Mouse (Mus musculus) WW6 (cell line): ENCODE results near the gene Proser3.
A peak's percentile ranks its signal among the peaks of the same experiment; 100 is the strongest.

ENCODE experiments used
- DNase-seq: peaks from one replicate; pipeline ENCODE4 v3.0.0-alpha.2; 2013; ENCODE audit warnings: low read depth, low spot score

The Proser3 gene

GRCm38 (mm10) chr7:30579950-30580349, 27.9 kb upstream of the Proser3 start:
- DNase-seq: no peak

DNA sequence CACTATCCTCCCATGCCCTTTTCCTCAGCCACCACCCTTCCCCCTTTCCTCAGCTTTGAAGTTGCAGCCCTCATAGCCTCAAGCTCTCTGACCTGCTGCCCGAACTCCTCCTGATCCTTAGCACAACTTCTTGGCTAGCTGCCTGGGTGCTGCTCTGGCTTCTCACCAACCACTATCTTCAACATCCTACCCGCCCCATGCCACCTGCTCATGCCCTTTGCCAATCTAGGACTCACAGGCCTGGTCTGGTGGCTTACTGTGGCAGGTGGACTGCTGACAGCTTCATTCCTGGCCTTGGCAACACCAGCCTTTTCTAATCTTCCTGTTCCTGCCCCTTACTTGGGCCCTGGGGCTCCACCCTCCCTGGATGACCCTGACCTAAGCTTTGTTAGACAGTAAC, 20.9 kb upstream of the Proser3 start:
- no peak for DNase-seq

GRCm38 (mm10) chr7:30572389-30572788, 20.3 kb upstream of the Proser3 start:
- DNase-seq: no peak

DNA sequence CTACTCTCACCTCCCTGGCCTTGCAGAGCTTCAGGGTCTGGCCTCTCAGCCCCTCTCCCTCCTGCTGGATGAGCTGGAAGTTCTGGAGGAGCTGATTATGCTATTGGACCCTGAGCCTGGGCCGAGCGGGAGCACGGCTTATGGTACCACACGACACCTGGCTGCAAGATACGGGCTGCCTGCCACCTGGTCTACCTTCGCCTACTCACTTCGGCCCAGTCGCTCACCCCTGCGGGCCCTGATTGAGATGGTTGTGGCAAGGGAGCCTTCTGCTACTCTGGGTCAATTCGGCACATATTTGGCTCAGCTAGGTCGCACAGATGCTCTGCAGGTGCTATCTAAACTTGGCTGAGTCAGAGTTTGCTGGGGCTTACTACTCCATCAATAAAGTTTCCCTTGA, 15.5 kb upstream of the Proser3 start:
- DNase-seq: no peak

- DNase-seq: no peak
Measured at GRCm38 (mm10) chr7:30566033-30566432, 13.9 kb upstream of the Proser3 start.

DNA sequence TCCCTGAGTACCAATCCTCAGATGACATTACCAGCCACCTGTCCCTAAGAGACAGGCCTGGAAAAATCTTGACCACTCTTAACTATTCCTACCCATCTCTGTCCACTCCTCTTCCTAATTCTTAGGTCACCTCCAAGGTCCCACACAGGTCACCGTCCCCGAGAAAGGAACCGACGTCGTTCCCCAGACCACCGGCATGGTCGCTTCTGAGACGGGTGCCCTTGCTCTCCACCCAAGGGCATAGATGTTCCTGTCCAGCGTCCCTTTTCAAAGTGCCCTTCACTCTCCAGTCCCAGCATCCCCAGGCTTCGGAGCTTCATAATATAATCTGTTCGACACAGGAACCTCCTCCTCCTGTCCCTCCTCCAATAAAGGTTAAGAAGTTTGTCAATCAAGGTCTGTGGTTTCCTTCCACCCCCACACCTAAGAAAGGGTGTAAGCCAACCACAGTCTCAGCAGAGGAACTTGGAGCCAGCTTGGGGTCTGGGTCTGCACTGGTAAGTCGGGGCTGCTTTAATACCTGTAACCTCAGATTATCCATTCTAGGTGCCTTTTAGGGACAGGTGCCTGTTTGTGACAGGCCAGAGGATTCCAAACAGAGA, 13.0 kb upstream of the Proser3 start, which contains the start of gene Igflr1:
TSS of gene Igflr1 (plus strand) at position 458 of the 602 bp plus-strand sequence.
- DNase-seq: no peak

GRCm38 (mm10) chr7:30563906-30564280, 11.8 kb upstream of the Proser3 start:
- DNase-seq: no peak

- peak; percentile 87 for DNase-seq
Measured at GRCm38 (mm10) chr7:30563117-30563905, 11.2 kb upstream of the Proser3 start, which contains the start of the genes U2af1l4, Gm49396 and Psenen. TSS of gene U2af1l4 (plus strand) at chr7:30563301. TSS of gene Gm49396 (plus strand) at chr7:30563344. TSS of gene Psenen (minus strand) at chr7:30563627.

GRCm38 (mm10) chr7:30562526-30563116, 10.5 kb upstream of the Proser3 start:
- no peak for DNase-seq

DNA sequence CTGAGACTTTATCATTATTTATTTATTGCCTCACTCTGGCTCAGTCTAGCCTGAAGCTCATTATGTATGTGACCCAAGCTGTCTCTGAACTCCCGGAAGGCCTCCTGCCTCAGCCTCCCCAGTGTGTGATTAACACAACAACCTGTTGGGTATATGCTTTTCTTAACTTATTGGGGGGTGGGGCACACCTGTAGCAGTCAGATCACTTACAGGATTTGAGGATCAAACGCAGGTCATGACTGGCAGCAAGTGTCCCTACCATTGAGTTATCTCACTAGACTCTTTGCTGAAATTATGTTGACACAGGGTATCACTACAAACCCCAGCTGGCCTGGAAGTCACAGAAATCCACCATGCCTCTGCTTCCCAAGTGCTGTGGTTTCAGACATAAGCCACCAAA, 8.2 kb upstream of the Proser3 start:
- no peak for DNase-seq

DNA sequence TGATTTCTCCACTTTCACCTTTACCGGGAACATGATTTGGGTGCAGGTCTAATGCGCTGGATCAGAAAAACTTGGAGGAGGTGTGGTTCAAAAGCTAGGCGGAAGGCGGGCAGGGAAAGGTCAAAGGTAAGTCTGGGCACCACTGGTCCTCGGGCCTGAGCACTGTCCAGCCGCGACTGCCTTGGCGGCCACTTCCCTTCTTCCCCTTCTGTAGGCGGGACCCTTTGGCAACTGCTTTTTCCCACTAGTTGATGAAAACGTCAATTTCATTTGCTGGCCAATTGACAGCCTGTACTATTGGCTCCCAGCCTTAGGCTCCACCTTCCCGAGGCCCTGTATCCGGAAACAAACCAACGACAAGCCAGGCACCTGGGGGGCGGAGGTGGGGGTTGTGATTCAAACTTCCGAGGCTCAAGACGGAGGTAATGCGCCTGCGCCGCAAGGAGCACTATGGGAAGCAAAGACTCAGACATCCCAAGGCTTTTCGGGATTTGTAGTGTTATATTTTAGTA, 7.4 kb upstream of the Proser3 start, which contains the start of gene Lin37:
TSS of gene Lin37 (minus strand) at position 396 of the 512 bp plus-strand sequence.
- peak; percentile 93 for DNase-seq

DNA sequence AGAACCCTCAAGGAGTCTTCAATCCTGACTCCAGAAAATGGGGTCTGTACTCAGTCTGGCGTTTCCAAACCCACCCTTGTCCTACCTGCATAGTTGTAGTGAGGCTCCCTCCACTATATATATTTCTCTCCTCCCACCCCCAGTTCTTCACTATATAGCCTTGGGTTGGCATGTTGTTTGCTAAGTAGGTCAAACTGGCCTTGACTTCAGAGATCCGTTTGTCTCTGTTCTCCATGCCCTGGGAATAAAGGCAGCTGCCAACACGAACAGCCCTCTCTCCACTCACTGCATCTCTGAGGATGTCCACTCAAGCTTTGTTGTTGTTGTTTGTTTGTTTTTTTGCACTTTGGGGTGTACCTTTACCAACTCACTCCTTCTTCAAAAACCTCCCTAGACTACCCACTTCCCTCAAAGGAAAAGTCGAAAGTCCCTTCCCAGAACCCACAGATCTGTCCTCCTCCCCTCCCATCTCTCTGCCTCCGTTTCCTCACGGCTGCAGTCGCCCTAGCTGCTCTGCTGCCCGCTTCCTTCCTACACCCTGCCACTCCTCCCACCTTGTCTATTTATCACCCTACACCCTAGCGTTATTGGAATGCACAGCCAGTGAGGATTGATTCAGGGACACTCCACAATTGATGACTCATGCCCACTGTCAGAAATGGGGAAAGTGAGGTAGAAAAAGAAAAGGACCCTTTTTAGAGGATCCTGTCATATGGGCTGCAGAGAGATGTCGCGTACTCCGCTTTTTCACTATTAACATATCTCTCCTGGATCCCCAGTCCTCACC, 6.8 kb upstream of the Proser3 start:
- no peak for DNase-seq

- DNase-seq: no peak
Measured at GRCm38 (mm10) chr7:30557901-30558514, 5.9 kb upstream of the Proser3 start.

- DNase-seq: no peak
Measured at GRCm38 (mm10) chr7:30556894-30557536, 4.9 kb upstream of the Proser3 start.

DNA sequence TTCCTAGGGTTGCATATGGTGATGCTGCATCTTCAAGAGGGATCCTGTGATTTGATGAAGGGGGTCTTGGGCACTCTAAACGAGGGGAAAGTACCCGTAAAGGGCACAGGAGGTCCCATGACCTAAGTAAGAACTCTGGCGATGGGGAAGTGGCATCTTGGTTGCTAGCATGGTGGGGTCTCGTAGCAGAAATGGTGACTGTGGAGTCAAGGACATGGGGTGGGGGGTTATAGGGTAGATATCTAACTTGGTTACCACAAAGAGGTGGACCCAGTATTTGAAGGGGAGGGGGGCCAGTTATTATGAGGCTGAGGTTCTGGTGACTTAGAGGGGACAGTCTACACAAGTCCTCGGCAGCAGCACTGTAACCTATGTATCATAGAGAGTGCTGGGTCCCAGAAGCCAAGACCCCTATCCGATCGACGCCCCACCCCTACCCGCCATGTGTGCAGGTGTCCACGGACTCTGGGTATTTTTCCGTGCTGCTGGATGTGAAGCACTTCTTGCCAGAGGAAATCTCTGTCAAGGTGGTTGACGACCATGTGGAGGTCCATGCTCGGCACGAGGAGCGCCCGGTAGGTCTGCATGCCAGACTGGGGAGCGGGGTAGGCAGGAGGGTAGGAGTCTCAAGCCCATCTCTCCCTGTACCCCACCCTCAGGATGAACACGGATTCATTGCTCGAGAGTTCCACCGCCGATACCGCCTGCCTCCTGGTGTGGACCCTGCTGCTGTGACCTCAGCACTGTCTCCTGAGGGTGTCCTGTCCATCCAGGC, 1.9 kb upstream of the Proser3 start:
- DNase-seq: no peak

DNA sequence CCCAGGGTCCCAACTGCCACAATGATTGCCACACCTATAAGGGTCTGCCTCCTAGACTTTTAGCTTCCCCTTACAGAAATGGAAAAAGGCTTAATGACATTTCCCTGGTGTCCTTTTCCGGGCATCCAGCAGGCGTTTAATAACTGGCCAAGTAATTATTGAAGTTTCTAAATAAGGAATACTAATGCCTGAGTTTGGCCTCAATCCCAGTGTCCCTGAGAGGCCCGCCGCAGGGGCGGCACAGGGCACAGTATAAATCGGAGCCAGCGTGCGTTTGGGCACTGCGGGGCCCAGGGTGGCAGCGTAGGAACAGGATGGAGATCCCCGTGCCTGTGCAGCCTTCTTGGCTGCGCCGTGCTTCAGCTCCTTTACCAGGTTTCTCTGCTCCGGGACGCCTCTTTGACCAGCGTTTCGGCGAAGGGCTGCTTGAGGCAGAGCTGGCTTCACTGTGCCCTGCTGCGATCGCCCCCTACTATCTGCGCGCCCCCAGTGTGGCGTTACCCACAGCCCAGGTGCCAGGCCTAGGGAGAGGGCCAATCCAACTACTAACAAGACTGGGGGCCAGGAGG, 1.0 kb upstream of the Proser3 start:
- DNase-seq: no peak

- no peak for DNase-seq
Measured at GRCm38 (mm10) chr7:30551445-30552101, 526 bp downstream of the Proser3 start.

- no peak for DNase-seq
Measured at GRCm38 (mm10) chr7:30550603-30551002, 1.5 kb downstream of the Proser3 start.

- no peak for DNase-seq
Measured at GRCm38 (mm10) chr7:30549880-30550279, 2.2 kb downstream of the Proser3 start.
